Mouse (Mus musculus) megakaryocyte progenitor cell, adult 5-6 weeks (primary cell): ENCODE results near the gene Larp6. TPM values are rescaled to one million over a fixed set of nuclear protein-coding genes. Genes with fewer than 3 reads are reported as not detected.
A peak's percentile ranks its signal among the peaks of the same experiment; 100 is the strongest.

ENCODE experiments used
- ATAC-seq: replicated peaks from 2 replicates; pipeline ENCODE4 v1.8.0; 2016; ENCODE audit warnings: mild to moderate bottlenecking, moderate TSS enrichment, inconsistent platforms; ENCODE audit not compliant: poor library complexity
- total RNA-seq, 2 experiments: library from RNA; stranded (forward) in 1 of 2; stranded (reverse) in 1 of 2; fragments of 157-497, 149-512 nt in 1 of 2; fragments of 200-1000 nt in 1 of 2; gene quantifications; 2 replicates each; pipeline versions ENCODE4 v1.2.3 to v1.2.4; 2015 to 2017

Larp6 gene
- total RNA-seq (2015) (not detected in 2 replicates), total RNA-seq (2017) (not detected in 2 replicates)

DNA sequence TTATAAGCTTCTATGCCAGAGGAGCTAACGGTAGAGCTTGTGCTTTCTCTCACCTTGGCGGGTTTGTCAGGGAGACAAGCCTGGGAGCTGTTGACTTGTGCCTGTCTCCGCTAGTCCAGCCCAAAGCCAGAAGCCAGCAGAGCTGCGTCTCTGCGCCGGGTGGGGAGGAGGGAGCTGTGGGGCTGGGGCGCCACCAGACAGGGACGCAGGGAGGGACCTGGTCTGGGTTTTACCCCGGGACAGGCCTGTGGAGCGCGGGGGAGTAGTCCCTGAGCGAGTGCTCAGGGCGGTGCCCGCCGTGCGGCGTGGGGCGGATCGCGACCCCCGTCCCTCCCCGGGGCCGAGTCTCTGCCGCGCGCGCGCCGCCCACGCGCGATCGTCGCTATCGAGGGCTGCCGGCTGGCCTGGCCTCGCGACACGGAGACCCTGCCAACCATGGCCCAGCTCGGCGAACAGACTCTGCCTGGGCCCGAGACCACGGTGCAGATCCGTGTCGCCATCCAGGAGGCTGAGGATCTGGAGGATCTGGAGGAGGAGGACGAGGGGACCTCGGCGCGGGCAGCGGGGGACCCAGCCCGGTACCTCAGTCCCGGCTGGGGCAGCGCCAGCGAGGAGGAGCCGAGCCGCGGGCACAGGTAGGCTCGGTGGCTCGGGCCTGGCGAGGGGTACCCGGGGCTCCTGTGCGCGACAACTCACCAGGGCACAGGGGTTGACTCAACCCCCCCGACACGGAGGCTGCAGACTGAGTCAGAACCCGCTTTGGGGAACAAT is at the start of gene Larp6:
Larp6 (plus strand) TSS at position 219 of the 771 bp plus-strand sequence.
- no peak for ATAC-seq

DNA sequence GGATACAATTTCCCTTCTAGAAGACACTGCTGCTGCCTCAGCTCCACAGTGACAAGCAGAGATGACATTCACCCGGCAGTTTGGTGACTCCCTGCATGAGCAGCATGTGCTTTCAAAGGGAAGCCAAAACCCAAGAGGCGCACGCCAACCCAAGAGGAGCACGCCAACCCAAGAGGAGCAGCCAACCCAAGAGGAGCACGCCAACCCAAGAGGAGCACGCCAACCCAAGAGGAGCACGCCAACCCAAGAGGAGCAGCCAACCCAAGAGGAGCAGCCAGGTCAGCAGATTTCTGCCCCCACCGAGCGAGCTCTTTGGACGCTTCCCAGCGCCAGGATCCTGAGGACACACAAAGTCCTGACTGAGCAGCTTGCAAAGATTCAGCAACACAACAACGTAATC is 48.4 kb upstream of the Larp6 start:
- no peak for ATAC-seq

DNA sequence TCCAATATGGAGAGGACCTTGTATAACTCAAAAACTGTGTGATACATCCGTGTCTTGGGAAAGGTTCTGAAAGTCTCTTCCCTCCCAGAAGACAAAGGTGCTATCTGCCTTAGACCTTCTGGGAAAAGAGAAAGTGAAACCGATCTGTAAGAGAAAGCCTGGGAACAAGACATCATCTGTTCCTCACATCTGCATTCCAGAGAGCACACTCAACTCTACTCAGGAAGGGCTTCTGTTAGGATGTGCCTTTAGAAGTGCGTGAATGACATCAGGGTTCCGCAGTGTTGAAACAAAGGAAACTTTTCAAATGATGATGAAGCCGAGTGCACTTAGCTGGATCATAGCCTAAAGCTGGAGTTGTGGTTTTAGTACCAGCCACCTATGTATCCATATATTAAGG is 47.9 kb upstream of the Larp6 start:
- ATAC-seq: no peak

DNA sequence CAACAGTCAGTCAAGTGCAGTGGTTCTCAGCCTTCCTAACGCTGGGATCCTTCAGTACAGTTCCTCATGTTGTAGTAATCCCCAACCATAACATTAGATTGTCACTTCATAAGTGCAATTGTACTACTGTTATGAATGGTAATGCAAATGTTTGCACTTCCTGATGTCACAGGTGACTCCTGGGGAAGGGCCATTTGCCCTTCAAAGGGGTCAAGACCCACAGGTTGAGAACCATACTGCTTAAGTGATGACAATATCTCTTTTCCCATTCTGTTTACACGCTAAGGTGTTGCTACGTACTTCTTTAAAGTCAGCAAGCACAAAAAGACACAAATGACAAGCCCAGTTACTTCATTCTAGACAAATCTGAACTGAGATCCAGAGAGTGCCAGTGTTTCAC is 47.3 kb upstream of the Larp6 start:
- no peak for ATAC-seq

DNA sequence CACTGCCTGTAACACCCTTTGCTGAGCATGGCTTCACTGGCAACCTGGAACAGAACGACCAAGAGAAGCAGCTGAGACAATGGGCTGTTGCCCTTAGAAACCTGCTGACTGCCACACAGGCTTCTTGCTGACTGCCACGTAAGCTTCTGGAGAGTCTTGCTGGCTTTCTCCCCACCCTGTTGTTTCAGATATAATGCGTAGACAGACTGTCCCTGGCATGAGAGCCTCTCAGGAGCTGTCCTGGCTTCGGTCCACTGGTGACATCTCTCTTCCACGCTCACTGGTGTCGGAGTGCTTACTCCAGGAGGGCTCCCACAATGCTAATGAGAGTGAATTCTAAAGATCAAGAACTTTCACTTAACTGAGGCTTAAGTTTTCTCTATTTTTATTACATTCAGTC is 43.9 kb upstream of the Larp6 start:
- ATAC-seq: no peak

DNA sequence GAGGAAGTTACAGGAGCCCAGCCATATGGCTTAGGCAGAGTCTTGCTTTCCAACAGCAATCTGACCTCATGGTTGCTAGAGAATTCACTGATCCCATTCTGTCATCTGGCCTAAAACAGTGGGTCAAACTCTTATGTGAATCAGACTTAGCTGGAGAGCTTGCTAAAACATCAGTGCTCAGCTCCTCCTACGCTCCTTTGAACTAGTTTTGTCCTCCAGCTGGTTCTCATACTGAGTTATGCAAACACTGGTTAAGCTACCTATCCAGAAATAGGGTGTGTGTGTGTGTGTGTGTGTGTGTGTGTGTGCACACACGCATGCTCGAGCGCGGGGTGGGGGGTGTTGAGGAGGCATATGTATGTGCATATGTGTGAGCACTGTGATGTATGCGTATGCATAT is 40.2 kb upstream of the Larp6 start:
- no peak for ATAC-seq

DNA sequence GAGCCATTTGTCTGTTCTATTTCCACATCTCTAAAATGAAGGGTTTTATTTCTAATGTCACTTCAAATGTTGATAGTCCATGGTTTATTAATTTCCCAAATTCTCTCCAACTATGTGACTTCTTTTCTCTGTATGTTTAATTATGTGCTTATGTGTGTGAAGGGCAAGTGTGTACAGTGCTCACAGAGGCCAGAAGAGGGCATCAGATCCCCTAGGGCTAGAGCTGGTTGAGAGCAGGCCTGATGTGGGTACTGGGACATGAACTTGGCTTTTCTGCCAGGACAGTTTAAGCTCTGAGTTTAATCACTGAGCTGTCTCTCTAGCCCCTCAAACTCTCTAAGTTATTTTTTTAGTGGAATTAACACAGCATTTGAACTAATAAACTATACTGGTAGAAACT is 38.0 kb upstream of the Larp6 start:
- no peak for ATAC-seq

DNA sequence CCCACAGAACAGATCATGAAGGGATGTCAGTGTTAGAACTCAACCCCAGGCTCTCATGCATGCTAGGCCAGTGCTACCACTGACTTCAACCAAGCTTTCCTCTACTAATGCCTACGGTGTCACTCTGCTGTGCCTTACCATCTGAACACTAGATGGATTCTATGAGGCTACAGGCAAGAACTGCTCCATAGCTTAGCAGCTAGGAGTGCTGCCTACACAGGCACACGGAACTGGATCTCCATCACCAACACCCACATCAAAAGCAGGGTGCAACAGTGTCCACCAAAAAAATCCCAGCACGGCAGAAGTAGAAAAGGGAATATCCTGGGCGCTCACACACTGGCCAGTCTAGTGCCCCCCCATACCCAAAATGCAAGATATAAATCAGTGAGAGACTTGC is 36.4 kb upstream of the Larp6 start:
- ATAC-seq: no peak

DNA sequence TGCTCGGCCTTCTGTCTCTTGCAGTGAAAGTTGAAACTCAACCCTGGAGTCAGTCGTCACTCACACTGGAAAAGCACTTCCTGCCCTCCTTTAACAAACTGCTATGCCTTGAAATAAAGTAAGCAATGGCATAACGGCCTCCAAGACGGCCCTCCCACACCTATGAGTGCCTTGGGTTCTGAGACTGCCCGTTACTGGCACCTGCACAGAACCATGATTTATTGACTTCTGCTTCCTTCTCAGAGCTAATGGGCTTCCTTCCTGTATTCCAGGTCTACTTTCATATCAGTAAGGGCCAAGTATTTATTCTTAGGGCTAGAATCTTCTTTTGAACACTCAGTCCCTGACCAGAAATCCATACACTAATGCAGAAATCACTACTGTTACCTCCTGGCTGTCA is 33.9 kb upstream of the Larp6 start:
- ATAC-seq: no peak

DNA sequence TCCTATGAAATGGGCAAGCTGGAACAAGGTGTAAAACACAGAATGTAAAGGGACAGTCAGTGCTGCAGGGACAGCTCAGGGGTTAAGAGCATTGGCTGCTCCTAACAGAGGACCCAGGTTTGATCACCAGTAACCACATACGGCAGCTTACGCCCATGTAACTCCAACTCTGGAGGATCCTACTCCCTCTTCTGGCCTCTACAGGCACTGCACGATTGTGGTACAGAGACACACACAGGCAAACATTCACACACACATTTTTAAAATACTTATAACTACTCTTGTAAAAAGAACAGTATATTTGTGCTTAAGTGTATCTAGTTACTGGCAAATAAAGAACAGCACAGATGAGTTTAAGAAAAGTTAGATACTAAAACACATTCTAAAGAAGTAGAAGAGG is 31.8 kb upstream of the Larp6 start:
- no peak for ATAC-seq

DNA sequence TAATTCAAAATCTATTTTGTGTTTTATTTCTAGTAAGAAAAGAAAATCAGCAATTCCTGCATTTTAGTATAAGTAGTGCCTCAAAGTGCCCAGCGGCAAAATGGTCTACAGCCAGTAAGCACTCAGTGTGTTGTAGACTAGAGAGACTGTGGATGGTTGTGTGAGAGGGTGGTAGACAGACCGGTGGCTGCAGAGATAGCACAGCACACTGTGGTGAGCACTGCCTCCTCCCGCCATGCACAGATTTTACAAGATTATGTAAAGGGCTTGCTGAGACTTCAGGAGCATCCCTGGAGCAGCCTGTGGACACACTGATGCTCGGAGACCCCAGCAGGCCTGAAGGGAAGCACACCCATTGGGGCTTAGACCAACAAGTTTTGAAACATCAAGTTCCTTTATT is 30.0 kb upstream of the Larp6 start:
- ATAC-seq: no peak

DNA sequence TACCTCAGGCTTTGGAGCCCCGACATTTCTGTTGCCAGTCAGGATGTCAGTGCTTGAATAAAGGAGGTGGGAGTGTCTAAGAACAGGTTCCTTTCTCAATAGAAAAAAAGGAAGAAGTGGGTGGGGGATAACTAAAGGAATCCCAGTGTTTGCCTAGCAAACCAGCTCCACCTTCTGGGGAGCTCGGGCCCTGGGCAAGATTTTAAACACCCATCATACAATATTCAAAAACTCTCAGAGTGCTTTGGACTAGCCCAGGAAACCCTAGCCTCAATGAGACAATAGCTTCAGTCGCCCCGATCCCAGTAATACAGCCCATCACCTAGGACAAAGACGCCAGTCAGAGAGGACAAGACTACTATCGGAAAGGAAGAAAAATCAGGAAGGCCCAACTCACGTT is 25.4 kb upstream of the Larp6 start:
- ATAC-seq: peak; percentile 47

DNA sequence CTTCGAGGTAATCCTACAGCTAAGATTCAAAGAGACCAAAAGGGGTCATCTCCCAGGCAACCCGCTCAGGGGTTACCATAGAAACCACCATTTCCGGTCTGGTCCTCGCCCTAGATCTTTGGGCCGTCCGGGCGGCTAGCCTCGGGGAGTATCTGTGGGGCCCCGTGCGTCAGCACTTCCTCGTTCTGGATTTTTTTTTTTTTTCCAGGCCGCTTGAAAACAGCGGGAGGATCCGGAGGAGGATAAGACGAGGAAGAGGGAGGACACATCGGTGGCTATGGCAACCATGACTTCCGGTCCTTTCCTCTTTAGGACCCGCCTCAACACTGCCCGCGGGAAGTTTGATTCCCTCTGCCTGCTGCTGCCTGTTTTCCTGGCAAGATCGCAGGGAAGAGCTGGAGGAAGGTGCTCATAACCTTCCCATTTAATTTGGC is 24.9 kb upstream of the Larp6 start, which contains the start of gene Lrrc49:
Lrrc49 (minus strand) TSS at position 268 of the 434 bp plus-strand sequence.
- ATAC-seq: peak; percentile 96

DNA sequence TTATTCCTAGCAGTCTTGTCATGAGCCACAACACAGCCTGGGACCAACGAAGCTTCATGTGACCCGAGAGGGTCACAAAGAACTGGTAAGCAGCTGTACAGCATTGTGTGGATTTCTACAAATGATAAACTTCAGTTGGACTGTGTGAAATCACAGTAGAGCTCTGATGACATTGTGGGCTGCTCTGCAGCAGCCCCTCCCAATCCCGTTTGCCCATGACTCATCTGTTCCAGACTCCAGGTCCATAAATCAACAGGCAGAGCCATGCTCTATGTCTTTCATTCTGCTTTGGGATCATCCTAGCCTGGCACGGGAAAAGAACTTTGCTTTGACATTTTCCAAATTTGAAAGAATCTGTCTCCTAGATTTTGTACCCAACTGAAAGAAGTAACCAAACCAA is 20.2 kb upstream of the Larp6 start:
- no peak for ATAC-seq

DNA sequence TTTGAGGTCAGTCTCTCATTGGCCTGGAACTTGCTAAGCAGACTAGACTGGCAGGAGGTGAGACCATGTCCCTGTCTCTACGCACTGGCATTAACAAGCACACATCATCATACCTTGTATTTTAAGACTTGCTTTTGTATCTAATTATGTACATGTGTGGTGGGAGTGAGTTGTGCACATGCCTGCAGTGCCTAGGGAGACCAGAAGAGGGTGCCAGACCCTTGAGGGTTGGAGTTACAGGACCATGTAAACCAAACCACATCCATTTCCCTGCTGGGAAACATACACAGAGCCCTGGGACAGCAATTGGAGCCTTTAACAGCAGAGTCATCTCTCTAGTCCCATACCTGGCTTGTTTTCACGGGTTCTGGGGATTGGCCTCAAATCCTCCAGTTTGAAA is 18.8 kb upstream of the Larp6 start:
- ATAC-seq: 0 out of 2 replicates have a peak, but pooled peaks have one; percentile 34

DNA sequence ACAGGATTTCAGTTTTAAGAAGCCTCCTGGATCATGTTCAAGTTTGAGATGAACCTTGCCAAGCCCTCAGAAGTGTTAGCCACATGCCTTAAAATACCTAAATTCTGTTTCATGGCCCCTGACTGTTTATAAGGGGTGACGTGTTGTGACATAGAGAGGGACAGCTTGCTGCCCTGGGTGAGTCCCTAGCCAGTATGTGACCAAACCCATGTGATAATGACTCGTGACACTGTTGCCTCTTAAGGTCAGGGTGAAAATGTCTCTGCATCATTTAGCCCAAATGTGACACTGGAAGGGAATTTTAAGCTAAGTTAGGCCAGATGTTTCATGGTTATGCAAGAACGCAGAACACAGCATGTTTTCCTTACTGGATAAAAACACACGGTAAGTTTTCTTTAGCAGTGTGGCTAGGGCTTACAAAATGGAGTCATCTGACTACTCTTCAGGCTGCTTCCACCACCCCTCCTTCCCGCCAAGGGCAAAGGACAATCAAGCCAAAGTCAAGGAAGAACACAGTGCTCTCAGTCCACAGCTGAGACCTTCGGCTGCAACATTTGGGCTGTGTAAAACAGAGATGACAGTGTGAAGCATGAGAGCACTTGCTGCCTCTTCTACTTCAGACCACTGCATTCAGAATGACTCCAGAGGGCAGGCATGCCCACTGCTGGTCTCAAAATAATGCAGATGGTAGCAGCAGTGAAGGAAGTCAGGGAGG is 16.4 kb upstream of the Larp6 start:
- ATAC-seq: no peak

DNA sequence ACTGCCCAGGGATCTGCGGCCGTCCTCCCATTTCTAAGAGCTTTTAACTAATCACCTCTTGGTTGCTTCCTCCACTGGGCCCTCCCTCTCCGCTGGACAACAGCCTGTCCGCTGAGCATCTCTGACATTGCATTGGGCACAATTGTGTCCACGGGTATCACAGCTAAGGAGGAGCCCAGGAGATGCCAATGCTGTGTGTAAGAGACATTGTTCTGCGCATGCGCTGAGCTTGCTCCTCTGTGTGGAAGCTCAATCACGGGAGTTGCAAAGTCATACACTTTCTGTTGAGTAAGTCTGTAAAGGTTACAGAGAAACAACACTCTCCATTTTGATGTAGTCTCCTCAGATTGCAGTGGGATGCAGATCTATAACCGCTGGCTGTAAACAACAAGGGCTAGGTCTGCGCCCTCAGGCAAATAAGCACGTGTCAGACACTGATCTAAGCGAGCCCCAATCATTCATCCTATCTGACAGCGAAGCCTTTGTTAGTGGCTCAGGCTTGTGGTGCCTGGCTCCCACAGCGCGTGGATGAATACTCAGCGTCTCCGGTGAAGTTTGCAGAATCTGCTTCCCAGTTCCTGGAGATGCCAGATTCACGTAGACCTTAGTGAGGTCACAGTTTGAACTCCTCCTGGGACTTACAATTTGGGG is 13.1 kb upstream of the Larp6 start:
- no peak for ATAC-seq

DNA sequence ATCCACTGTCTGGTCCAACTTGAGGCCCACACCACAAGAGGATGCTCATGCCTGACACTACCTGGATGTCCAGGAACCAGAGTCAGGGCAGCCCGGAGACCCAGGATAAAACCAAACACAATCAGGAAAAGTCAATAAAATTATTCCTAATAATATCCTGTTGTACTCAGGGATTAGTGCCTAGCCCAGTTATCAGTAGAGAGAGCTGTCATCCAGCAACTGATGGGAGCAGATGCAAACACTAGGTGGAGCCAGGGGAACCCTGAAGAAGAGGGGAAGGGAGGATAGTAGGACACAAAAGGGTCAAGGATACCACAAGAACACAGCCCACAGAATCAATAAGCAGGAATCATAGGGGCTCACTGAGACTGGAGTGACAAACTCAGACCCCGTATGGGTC is 5.2 kb upstream of the Larp6 start:
- ATAC-seq: no peak

DNA sequence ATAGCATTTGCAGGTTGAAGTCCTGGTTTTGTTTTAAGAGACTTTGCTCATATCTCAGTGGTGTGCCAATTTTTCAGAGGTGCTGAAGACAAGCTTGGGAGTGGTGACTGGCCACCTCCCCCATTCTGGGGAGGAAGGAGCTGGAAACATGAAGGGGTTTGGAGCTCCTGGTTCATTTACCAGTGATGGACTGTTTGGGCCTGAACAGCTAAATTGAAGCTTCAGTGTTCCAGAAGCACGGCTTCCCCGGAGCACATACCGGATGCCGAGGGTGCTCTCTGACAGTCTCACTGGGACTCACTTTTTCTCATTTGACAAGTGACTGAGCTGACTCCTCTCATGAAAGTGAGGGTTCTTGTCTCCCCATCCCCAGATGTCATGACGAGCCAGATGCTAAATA is 4.2 kb upstream of the Larp6 start:
- no peak for ATAC-seq

DNA sequence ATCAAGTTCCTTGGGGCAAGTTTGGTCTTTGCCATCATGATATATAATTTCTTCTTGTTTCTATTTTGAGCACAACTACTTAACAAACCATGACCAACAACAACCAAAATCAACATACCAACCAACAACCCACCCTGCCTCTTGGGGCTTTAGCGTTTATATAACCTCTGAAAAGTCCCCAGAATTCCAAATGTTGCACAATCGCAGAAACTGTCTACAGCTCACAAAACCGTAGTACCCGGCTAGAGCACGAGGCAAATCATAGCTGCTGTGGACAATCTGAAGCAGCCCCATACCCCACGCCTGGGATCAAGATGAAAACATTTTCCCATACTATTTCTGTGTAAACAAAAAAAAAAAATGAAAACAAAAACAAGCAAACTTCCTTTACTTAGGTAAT is 3.1 kb upstream of the Larp6 start:
- no peak for ATAC-seq

DNA sequence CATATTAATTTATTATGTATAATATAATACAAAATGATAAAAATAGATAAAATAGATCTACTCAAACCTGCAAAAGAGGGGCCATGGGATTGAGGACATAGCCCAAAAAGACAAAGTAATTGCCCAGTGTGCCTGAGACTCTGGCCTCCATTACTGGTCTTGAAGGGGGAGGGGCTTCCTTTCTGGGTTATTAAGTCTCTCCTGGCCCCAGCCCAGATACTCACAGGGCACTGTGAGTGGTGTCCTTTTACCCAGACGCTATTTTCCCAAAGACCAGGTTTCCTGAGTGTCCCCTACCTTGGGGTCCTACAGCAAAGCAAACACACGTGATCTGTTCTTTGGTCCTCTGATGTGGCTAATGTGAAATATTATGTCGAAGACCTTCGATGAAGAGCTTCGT is 778 bp upstream of the Larp6 start:
- ATAC-seq: no peak

DNA sequence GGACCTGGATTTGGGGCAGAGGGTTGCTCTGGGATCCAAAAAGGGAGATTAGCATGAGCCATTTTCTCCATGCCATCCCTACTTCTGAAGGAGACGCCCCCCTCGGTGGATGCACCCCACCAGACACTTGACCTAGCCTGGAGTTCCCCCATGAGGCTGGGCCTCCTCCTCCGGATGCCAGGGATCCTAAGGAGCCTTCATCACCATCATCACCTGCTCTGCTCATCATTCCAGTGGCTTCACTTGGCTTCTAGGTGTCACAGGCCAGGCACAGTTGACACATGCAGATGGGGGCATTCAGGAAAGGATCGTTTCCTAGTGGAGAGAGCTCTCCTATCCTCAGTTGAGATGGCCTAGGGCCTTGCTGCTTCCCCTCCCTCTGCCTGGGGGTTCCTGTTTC is 827 bp downstream of the Larp6 start:
- no peak for ATAC-seq
